Mouse (Mus musculus): ENCODE measurements around the gene Fam189a1. TPM values are rescaled to one million over a fixed set of nuclear protein-coding genes. Genes with fewer than 3 reads are reported as not detected.
A peak's percentile ranks its signal among the peaks of the same experiment; 100 is the strongest.

The Fam189a1 gene
- total RNA-seq, 2 experiments from 2014 or later = not detected

DNA sequence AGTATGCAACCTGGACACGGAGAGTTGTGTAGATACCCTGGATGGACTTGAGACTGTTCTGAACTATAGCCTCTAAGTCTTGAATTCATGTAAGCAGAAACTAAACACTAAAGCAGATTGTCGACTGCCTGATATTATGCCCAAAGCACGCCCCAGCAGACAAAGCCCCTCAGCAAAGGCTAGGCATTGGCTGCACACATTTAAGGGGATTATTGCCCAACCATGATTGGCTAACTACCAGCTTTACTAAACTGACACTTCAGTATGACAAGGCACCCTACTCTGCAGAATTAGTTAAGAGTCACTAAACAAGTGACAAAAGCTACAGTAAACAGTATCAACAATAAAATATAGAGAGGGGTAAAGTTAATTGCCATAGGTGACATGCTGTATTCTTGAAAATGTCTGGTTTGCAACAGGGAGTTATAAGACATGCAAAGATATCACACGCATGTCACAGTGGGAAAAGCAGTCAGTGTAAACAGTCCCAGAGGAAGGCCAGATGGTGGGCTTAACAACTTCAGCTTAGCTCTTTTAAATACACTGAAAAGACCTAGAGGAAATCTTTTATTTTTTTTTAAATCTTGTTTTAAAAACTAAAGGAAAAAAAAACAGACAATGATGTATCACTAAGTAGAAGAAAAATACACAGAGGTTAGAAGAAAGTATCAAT lies 182.6 kb downstream of the Fam189a1 start:
- DNase-seq = no peak
- intact Hi-C loops (cut with DNase I) = no loop called here

DNA sequence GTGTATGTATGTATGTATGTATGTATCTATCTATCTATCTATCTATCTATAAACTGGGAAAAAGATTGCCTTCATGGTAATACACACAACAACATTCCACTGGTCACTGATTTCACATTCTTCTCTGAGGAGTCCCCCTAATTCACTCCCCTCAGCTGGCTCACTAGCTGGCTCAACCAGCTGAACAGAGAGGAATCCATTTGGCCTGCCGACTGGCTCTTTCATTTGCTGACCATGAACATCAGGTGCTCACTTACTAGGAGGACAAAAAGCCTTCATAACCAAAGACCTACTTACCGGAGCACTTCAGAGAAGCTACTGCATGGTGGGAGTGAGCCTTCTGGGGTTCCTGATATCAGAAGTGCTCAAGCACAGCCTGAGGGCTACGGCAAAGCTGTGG lies 194.2 kb downstream of the Fam189a1 start:
- no peak for DNase-seq
- intact Hi-C loops (cut with DNase I) = no loop called here

DNA sequence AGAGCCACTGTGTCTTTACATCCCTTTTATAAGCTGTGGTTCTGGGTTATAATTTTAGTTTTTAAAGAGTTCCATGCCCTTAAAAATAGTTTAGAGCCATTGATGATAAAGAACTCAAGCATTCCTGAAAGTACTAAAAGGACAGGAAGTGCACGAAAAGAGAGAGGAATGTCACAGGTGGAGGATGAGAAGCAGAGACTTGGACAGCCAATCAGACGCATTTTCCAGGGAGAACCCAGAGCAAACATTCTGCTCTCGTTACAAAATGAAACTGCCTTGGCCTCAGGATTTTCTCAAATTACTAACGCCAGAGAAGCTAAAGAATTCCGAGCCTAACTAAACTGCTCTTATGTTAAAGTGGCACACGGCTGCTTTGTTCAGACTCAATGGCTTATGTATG lies 197.3 kb downstream of the Fam189a1 start:
- no peak for DNase-seq
- intact Hi-C loops (cut with DNase I) = loop anchor here (10.0 kb wide), 1 partner anchor 116 kb away; no protein-coding TSS in a partner anchor

DNA sequence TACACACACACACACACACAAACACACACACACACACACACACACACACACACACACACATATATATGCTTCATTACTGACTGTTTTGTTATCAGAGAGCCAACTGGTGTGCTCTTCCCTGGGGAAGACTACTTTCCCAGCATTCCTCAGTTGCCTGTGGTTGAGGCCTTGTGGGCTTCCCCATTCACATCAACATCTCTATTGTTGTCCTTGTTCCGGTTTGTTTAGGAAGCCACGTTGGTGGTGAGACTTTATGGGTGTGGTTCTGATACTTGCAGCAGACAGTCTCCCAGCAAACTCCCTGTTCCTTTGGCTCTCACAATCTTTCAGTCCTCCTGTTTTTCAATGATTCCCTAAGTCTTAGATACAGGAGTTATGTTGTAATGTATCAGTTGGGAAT lies 204.2 kb downstream of the Fam189a1 start:
- DNase-seq = no peak
- intact Hi-C loops (cut with DNase I) = loop anchor here (10.0 kb wide), 1 partner anchor 123 kb away; no protein-coding TSS in a partner anchor

DNA sequence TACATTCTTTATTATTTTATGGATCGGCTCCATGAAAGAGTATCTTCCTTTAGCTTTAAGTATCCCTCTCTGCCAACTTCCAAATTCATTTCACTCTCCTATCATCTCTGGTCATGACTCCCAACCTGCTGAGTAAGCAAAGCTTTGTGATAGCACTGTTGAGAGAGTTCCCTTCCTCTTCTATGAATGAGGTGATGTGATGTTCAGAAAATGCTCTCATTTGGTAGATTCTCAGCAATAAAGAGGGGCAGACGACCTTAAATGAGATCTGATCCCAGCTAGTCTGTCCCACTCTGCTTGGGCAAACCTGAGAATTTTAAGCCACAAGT lies 205.6 kb downstream of the Fam189a1 start:
- no peak for DNase-seq
- intact Hi-C loops (cut with DNase I) = loop anchor here (10.0 kb wide), 1 partner anchor 124 kb away; no protein-coding TSS in a partner anchor

DNA sequence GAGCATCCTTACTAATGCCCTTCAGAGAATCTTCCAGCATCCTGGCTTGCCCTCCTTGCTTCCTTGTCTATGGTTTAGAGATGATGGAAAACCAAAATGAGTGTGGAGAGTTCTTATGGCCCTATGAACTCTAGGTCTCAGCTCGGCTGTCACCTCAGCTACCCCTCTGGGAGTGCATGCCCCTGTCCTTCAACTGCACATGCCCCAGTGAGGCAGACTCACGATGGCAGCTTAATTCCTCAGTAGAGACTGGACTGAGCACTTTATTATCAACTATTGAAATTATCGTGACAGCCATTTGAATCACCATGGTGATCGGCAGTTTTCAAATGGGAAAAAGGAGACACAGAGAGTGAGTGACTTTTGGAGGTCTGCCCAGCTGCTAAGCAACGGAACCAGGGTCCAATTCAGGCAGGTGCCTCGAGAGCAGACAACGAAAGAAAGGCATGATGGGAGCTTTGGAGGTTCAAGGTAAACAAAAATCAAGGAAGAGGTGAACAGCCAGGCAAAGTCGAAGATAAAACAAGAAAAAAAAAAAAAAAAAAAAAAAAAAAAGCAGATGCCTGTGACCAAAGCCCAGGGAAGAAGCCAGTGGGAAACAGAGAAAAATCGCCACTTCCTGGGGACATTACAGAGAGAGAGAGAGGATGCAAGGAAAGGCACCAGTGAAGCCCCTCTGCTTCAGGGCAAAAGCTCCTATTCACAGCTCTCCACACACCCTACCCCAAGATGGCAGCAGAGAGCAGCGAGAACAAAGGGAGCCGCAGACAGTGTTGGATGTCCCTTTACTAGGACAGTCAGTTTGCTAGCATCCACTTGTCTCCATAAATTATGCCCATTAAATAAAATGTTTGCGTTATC lies 206.2 kb downstream of the Fam189a1 start:
- DNase-seq = peak; percentile 45 to 65
- intact Hi-C loops (cut with DNase I) = loop anchor here (10.0 kb wide), 1 partner anchor 125 kb away; no protein-coding TSS in a partner anchor

DNA sequence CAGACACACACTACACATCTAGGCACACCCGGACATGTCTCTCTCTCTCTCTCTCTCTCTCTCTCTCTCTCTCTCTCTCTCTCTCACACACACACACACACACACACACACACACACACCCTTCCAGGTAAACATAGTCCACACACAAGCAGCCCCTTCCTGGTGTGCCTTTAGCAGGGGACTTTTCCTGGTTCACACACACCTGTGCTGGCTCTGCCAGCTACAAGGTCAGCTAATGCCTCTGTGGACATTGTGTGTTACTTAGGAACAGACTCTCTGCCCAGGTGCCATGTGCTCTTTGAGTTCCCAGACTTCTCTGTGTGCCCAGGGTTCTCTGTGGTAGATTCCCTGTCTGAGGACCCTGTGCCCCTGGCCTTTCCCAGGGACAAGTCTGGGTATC lies 206.9 kb downstream of the Fam189a1 start:
- DNase-seq = no peak
- intact Hi-C loops (cut with DNase I) = no loop called here

DNA sequence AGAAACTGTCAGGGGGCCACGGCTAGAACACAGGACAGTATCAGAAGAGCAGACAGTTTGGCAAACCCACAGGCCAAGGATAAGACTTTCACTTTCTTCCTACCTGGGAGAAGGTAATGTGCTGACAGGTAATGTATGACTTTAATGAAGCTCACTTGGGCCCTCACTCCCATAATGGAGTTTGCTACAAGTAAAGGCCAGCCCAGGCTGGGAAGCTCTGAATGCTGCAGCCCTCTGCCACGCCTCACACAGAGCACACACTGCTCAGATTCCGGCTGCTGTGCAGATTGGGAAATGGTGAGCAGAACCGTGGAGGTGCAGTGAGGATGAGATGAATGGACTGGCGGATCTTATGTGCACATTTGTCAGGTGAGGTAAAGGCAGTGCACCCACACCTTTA lies 211.7 kb downstream of the Fam189a1 start:
- intact Hi-C loops (cut with DNase I) = no loop called here
- no peak for DNase-seq

DNA sequence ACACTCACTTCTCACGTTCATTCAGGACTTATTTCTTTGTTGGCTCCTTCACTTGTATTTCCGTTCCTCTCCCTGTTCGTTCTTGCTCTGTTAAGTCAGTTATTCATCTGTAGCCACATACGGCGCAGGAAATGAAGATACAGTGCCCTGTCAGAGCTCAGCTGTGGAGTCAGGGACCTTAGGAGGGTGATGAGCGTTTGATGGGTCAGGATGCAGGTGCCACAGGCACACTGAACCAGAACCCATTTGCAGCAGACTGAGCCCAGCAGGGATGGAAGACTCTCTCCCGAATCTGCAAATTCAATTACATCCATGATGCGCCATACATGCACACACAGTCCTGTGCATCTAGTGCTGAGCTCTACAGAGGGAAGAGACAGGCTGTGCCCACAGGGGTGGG lies 212.2 kb downstream of the Fam189a1 start:
- intact Hi-C loops (cut with DNase I) = no loop called here
- no peak for DNase-seq

DNA sequence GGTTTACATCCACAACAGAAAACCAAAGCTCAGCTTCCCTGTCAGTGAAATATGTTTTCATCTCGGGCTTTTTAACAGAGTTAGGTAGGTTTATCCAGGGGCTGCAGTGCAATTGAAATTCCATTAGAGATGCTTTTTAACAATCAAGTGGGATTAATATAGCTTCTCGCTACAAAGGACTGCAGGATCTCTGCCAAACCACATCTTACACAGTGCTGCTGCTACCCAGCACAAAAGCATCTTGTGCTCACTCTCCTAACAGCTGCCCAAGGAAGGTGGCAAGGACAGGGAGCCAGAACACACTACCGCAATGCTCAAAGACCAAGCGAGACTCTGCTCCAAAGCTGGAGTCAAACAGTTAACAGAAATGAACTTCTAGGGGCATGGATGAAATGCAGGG lies 219.4 kb downstream of the Fam189a1 start:
- no peak for DNase-seq
- intact Hi-C loops (cut with DNase I) = no loop called here

DNA sequence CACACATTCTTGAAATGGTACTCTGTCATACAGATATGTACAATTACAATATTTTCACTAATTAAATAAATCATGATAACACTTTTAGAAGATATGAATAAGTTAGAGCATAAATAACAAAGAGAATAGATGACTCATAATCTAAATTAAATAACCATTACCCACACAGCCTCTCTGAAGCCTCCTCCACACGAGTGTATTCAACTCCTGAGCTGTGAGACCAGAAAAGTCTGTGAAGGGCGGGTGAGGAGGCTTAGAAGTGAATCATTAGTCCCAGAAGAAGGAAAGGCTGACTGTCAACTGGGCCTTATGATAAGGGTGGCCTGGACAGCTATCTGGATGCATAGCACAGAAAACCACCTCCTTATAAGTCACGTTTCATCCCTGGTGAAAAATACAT lies 222.3 kb downstream of the Fam189a1 start:
- no peak for DNase-seq
- intact Hi-C loops (cut with DNase I) = no loop called here

DNA sequence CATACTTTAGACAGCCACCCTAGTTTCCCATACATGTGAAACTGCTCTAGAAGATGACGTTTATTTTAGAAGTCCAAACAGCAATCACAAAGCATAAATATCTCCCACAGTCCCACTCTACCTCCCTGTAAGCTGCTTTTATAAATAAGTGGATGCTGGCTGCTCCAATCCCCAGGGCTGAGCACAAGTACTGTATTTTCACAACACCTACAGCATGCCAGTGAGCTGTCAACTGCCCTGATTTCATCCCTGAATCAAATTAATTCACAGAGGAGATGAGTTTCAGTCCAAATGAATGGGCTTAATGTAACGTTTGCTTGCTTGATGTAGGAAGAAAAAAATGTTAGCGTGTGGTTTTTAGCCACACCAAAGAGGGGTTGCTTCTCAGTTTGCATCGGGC lies 225.4 kb downstream of the Fam189a1 start:
- intact Hi-C loops (cut with DNase I) = no loop called here
- no peak for DNase-seq

DNA sequence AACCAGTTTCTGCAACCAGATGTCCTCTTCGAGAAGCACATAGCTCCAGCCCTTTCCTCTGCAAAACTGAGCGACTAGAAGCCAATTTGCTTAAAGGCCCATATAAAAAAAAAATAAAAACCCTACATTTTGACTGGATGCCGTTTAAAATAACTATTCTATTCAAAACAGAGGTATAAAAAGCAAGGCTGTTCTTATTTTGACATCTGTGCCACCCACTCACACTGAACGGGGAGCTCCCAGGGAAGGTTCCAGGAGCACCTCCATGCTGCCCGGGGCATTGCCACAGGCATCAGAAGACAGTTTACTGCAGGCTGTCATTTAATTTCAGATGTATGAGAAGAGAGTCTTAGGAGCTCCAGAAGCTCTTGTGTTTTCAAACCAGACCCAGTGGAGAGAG lies 232.5 kb downstream of the Fam189a1 start:
- no peak for DNase-seq
- intact Hi-C loops (cut with DNase I) = no loop called here

DNA sequence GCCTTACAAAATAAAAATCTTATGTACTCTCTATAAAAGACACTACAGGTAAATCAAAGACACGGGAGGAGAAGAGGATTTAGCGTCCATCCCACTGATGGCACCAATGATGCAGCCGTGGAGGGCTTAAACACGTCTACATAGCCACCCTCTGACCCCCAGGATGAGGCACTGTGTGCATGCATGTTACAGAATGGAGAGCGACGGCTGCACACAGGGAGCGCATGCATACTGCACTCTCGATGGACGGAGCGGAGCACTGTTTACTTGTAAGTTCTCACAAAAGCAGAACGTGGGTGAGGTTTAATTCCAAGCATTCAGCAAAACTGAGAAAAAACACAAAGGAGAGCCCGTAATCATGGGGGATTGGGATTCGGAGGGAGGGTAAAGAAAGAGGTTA lies 235.2 kb downstream of the Fam189a1 start:
- intact Hi-C loops (cut with DNase I) = no loop called here

DNA sequence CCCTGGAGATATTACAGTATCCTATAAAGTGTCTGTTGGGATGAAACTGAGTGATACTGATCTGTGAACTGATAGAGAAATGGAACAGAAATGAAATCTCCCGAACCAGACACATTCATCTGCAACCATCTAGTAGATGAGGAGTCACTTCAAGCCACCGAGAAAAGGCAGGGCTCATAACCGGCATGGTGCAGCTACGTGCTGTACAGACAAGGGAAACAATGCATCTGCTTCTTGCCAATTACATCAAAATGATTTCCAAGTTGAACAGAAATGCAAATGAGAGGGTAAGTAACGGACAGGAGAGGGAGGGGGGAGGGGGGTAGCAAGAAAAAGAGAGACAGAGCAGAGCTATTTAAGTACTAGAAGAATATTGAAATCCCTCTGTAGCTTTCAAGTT lies 235.6 kb downstream of the Fam189a1 start:
- intact Hi-C loops (cut with DNase I) = no loop called here
- no peak for DNase-seq

More for the DNA sequence above, 235.2 kb downstream of the Fam189a1 start:
- DNase-seq = no peak

DNA sequence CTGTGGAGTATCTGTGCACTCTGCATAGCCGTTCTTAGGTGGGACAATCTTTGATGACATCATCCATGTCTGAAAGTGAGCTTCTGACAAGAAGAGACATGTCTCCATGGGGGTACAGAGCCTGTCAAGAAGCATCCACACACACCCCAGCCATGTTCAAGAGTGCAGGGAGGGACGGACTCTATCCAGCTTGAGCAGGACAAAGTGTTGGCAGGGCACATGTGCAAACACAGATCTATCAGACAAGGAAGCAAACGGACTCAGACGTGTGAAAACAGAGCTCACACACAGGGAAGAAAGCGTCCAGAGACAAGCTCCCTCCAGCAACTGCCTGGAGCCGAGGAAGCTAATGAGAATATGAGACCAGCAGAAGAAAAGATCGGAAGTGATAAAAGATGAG lies 239.7 kb downstream of the Fam189a1 start:
- intact Hi-C loops (cut with DNase I) = no loop called here
- no peak for DNase-seq

DNA sequence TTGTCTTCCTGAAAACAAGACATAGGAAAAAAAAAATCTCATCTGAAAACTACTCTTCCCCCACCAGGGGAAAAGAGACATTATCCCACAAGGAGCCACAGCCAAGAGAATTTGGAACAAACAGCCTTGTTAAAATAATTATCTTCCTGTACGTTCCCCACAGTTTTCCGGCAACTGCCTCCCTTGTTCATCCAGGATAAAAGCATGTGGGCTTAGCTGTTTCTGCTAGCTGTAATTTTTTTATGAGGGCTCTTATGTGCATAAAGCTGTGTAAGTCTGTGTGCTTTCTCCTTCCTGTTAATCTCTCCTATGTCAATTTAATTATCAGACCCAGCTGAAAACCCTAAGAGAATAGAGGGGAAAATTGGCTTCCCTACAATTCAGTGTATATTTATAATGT lies 241.2 kb downstream of the Fam189a1 start:
- intact Hi-C loops (cut with DNase I) = no loop called here
- no peak for DNase-seq

DNA sequence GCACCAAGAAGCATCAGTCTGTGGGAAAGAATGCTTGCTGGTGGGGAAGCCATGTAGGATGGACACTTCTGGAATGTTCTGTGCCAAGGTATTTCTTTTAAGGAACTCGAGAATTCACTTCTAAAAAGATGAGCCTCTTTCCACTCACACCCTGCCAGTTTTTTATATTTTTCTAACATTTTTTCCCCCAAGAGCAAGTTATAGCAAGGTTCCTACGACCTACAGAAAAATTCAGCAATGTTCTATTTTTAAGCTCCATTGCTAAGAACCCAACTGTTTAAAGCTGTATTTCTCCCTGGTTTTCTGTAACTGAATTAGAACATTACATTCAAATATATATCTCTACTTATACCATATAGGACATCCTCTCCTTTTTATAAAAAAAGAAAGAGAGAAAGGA lies 244.4 kb downstream of the Fam189a1 start:
- intact Hi-C loops (cut with DNase I) = no loop called here
- no peak for DNase-seq

DNA sequence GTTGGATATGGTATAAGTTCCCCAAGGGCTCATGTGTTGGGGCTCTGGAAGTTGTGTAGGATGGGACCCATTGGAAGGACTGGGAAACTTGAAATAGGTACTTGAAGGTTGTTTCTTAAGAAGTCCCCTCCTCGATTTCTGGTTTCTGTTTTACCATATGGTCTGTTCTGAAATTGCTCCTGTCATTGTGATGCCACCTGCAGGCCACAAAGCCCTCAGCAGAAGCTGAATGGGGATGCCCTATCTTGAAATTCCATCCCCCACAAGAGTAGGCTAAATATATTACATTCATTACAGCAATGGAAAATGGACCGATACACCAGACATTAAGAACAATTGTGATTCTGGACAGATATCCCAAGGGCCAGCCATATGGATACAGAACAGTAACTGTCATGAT lies 246.2 kb downstream of the Fam189a1 start:
- DNase-seq = no peak
- intact Hi-C loops (cut with DNase I) = no loop called here

DNA sequence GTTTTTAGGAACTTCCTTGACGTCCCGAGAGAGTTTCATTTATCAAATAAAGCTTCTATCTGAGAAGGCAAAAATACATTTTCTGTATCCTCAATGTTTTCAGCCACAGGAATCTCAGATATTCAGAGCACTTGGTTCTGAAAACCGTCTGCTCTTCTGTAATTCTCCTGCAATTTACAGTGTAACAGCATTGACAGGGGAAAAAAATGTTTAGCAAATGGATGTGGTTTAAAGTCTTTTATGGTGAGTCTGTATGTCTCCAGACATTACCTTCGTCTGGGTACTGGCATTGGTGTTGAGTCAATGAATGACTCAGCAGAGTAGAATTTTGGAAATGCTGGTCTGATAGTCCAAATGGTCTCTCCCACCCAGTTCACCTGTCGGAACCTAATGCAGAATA lies 249.4 kb downstream of the Fam189a1 start:
- DNase-seq = no peak
- intact Hi-C loops (cut with DNase I) = no loop called here

DNA sequence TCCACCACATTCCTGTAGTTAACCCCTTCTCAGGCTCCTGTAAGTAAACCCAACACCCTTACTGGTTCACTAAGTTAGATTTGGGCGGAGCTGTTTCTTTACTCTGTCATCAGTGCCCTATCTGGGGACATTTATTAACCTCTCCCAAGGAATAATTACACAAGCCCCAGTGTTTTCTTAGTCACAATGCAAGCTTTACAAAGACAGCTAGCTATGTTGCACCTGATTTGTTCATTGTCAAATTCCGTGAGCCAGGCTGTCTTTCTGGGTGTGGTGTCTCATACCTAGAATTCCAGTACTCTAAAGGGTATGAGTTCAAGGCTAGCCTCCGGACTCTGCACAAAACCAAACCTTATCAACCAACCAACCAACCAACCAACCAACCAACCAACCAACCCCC lies 250.9 kb downstream of the Fam189a1 start:
- intact Hi-C loops (cut with DNase I) = no loop called here
- DNase-seq = no peak

DNA sequence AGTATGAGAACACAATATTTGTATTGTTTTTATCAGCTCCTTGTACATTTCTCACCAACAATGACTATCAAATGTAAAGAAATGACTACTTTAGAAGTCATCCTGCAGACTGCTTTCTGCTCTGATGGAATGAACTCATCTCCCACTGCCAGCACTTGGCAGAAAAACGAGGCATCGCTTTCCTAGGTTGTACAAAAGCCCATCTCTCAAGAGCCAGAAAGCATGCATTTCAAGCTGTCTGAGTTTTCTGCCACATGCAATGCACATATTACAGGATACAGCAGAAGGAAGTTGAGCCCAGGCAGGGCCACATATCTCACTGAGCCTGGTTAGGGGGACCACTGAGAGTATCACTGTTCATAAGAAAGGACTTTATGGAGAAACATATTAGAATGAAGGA lies 256.1 kb downstream of the Fam189a1 start:
- intact Hi-C loops (cut with DNase I) = no loop called here
- no peak for DNase-seq
